Mouse (Mus musculus): ENCODE measurements around the gene Zer1.

- TF ChIP-seq CTCF (IDR thresholded peaks at IDR 0.05; ENCODE audit: insufficient read depth, low read length) (no peak), POLR2A (IDR thresholded peaks at IDR 0.05; ENCODE audit: borderline replicate concordance, extremely low read depth, low read depth, low read length) (no peak)
Measured at GRCm38 (mm10) chr2:30058418-30058817, 66.0 kb downstream of the Zer1 start.
